Mouse (Mus musculus) frontal cortex, postnatal 14 days (tissue): ENCODE data around the gene Arhgap17.

Source experiments
- DNase-seq, 2 experiments: peaks; one replicate each; pipeline ENCODE4 v3.0.0; 2022; ENCODE audit warnings: low spot score in 2 of 2

Arhgap17 gene

DNA sequence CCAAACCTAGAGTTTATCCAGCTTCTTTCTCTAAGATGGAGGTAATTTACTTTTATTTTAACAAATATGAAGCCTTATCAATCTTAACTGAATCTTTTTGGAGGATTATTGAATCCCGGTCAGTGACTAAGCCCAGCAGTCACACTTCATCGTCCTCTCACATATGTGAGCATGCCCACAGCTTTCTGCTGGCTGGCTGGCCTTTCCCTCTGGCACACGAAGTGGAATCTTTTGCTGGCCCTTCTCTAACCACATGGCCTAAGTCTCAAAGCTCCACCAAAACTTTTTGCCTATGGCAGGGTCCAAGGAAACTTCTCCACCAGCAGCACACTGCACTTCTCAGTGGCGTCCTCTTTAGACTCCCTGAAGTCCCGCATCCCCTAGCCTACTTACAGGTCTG, 27.8 kb downstream of the Arhgap17 start:
- DNase-seq, result no peak

DNA sequence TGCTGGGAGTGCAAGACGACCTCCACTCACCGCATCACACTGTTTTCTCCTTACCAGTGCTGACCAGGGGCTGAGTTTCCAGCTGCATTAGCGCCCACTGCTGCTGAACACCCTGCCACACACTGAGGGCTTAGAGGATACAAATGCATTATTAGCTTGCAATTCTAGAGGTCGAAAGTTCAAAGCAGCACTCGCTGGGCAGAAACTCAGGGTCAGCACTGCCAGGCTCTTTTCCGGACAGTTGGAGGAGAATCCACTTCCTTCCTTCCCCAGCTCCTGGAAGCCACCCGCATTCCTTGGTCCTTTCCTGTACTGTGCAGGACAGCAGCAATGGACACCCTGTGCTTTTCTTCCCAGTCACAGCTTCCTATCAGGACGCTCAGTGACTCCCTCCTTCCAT, 31.4 kb downstream of the Arhgap17 start:
- DNase-seq, result no peak

DNA sequence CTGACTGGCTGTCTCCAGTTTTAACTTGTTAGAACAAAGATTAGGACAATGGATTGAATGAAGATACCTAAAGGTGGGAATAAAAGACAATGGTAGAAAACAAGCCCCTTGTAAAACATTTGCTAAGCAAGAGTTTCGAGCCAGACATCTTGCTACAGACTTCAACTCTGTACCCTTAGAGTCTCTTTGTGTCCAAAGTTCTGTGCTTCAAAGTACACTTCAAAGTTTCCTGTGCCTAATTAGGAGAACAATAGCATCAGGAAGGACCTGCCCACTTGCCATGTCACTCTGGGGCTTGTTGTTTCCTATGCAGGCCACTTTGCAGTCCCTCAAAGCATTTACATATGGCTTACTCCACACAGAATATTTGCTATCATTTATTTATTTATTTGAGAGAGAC, 33.4 kb downstream of the Arhgap17 start:
- DNase-seq, result no peak

DNA sequence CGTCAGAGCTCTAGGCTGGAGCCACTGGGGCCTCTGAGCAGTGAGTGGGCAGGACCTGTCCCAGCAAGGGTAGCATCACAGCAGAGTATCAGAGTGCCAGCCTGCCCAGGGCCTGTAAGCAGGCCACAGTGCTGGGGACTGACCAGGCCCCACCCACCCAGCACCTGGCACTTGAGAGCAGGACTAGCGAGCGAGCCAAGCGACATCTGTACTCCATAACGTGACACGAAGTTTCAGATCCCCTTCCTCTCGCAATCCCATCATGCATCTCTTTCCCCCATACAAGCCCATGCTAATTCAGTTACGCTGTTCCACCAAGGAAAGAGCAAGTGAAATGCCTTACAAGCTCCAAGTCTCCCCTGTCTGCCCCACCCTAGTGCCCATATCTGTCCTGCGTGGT, 39.2 kb downstream of the Arhgap17 start:
- DNase-seq, result no peak

DNA sequence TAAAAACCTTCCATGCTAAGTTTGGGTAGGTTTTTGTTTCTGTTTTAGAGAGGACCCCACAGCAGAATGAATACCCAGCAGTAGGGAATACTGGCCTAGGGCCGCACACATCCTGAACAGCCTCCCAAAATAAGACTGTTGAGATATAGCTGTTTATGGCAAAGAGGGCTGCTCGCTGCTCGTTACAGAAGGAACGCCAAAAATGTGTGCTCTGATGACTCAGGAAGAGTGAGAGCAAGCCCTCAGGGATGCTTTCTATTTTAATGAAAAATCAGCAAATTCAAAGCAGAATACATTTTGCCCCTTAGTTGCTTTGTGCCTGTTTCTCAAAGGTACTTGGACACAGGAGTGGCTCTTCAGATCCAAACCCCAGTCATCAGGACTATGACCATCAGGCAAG, 41.8 kb downstream of the Arhgap17 start:
- DNase-seq, result no peak

DNA sequence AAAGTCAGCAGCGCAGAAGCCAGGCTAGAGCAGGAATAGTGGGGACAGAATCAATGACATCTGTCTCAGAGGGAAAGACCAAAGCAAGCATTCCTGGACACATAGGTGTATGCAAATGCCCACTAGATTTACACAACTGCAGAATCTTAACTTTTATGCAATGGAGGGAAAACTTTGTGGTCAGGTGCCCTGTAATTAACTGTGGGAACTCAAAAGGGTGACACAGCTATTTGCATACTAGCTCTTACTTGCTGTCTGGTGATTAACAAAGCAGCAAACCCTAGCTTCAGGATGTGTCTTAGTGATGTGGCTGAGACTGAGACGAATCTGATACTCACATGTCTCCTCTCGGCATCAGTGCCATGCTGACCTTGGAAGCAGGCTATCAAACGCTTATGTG, 42.8 kb downstream of the Arhgap17 start:
- no peak for DNase-seq

DNA sequence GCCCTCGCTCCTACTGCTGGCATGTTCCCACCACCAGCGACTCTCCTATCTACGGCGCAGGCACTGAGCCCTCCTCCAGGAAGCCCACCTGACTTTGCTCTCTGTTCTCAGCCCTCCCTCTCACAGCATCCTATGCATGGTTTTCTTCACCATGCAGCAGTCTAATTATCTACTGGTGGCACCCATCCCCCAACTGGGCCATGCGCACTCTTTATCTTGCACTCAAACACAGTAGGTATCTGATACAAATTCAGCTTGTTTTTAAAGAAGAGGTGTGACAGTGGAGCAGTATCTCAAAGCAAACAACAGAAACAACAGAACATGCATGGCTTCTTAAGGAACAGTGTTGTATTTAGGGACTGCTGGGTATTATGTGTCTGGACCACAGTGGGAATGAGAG, 43.7 kb downstream of the Arhgap17 start:
- no peak for DNase-seq

DNA sequence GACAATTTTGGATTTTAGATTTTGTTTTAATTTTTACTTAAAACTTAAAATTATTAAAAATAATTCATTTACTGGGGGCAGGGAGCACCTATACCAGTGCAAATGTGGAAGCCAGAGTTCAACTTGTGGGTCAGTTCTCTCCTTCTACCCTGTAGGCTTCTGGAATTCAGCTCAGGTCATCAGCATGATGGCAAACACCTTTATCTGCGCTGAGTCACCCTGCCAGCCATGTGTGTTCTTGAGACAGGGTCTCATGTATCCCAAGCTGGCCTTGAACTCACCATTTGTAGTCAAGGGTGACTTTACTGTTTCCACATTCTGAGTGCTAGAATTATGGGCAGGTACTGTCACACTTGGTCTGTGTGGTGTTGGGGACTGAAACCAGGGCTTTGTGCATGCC, 45.6 kb downstream of the Arhgap17 start:
- DNase-seq, result no peak

DNA sequence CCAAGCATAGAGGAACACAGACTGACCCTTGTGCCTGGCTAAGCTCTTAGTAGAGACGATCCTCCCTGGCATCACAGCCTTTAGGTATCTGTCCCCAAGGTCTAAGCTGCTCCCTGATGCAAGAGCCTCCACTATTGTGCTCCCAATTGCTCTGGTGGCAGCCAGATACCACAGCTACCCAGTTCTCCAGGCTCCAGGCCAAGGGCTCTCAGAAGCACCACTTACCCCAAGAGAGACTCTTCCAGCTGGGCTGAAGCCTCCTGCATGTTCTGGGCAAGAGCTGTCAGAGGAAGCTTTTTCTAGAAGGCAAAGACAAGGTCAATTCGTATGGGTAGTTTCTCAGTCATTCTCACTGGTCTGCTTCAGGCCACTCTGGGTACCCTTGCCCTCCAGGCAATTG, 46.3 kb downstream of the Arhgap17 start:
- no peak for DNase-seq

DNA sequence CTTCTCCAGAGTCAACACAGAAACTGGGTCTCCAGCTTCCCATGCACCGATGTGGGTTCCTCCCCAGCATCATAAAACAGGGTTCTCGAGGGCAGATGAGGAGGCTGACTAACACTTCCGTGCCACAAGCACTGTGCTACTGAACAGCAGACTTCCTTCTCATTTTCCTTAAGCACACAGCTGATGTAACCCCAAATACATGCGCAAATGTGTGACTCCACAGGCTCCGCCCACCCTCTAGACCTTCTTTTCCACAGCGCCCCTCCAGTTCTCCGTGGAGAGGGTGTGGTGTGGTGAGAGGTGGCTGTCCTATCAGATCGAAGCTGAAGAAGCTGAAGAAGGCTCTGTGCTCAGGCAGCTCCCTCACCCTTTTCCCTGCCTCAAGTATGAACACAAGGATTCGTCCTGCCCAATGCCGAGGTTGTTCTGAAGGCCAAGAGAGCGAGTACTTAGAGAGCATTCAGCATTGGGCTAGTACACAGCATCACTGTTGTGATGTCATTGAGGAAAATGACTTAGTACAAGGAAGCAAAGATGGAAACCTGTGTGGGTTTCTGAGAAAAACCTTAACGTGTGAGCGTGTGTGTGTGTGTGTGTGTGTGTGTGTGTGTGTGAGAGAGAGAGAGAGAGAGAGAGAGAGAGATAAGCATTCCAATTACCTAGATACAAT, 47.1 kb downstream of the Arhgap17 start:
- no peak for DNase-seq

DNA sequence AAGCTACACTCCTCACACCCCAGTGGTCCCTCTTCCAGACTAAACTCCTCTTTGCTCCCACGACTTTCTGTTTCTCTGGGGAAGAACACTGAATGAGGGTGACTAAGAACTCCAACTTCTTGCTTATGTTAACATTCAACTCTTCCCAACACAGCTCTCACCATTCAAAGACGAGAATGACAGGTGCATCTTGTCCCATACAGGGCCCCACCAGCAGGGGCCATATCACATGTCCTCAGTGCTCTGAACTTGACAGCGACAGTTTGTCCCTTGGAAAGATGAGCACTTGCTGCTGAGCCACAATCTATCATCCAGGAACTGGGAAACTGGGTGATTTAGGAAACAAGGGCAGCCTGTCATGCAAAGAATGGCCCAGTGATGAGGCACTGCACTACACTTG, 57.0 kb downstream of the Arhgap17 start:
- no peak for DNase-seq

DNA sequence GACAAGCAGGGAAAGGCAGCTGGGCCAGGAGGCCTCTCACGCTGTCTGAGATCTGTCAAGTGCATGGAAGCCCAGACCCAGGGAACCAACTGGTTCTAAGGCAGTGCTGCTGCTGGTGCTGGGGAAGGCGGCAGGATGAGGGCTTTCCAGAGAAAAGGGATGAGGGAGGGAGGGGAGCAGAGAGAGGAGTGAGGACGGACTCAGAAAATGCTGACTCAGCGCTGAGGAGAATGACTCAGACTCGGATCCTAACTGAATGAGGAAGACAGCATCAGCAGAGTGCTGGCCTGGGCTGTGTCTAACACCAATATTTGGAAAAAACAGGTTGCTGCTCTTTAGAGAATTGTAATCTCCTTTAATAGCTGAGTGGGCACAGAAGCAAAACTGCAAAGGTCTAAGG, 57.9 kb downstream of the Arhgap17 start:
- no peak for DNase-seq

DNA sequence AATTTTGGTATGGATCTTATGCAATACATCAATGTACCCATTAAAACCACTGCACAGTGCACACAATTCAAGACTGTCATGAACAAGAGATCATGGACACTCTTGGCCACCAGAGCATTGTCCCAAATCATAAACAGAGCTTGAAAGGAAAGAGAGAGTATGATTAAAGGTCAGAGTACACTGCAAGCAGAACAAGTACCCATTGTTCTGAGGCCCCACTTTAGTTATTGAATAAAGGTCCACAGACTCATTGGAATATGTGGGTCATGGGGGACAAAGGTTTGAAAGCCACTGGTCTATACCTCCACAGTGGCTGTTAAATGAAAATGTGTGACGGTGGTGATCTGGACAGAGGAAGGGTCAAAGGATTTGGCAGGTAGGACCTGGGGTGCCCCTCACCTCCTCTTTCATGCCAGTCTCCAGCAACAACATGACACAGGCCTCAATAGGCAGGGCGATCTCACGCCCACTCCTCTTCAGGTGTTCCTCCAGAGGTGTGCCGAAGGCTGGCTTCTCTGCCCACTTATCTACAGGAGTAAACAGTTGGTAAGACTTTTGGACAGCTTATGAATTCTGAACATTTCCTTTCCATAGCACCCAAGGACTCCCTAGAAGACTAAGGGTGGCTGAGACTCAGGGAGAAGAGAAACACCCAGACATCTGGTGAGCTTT, 61.7 kb downstream of the Arhgap17 start:
- no peak for DNase-seq

DNA sequence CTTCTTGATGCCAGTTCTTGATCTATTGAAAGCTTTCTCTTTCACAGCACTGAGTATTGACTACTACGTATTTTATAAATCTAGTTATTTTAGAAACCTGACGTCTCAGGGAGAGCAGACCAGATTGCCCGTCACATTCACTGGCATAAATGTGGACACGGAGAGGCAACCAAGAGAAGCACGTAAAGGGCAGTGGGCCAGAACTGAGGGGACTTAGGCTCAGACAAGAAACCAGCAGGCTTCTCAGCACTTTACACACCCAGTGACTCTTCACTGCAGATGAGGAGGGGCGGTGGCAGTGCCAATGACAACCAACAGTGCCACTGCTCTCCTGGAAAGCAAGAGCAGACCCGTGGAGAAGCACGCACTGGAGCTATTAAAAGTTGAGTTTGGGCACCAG, 62.5 kb downstream of the Arhgap17 start:
- DNase-seq, result no peak

DNA sequence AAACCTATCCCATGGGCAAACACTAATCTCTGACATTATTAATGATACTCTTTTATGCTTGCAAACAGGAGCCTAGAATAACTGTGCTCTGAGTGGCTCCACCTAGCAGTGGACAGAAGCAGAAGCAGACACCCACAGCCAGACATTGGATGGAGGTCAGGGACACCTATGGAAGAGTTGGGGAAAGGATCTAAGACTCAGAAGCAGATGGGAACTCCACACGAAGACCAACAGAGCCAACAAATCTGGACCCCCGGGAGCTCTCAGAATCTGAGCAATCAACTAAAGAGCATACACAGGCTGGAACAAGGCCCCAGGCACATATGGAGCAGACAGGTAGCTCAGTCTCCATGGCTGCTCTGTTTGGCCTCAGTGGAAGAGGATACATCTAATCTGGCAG, 64.3 kb downstream of the Arhgap17 start:
- no peak for DNase-seq

DNA sequence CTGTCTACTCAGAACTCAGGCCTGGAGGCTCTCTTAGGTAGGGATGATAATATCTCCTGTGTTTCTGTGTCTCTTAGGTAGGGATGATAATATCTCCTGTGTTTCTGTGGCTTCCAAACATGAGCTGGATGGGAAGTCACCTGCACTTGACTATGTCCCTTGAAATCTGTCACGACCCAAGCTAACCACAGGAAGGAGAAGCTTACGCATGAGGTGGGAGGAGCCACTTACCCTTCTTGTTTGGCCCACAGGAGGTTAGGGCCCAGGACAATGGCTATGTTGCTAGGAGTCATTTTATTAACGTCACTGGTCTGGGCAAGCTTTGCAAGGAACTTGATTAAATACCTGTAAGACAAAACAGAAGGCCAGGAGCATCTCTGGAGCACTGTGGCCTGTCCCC, 69.5 kb downstream of the Arhgap17 start:
- no peak for DNase-seq

DNA sequence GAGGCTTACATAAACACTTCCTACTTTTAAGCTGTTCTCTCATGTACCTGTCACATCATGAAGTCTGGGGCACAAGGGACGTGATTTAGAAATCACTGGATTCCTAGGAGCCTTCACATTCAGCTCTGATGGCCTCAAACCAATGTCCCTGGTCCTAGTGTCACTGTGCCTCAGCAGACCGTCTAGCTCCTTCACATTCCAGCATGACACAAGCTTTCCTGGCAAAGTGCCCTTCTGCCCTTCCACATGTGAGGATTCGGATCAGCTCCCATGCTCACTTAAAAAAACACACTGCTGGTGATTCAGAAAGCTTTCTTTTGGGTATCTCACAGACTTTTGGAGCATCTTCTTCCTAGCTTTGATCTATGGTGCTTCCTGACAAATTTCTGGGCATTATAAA, 71.5 kb downstream of the Arhgap17 start:
- no peak for DNase-seq

DNA sequence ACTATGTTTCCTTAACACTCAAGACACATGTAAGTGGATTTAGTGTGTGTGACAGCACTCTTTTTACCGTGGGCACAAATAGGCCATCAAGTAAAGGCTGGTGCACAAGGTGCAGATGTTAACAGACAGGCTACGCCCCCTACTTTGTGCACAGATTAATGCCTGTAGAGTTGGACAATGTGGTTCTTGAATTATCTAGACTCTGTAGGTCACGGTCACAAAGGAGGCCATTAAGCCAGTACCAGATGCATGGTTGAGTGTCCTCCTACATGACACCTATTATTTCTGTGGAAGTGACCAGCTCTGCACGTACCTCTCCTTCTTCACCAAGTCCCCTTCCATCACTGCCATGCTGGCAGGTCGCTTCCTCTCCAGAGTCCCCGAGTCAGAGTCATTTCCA, 73.6 kb downstream of the Arhgap17 start:
- DNase-seq, result no peak

DNA sequence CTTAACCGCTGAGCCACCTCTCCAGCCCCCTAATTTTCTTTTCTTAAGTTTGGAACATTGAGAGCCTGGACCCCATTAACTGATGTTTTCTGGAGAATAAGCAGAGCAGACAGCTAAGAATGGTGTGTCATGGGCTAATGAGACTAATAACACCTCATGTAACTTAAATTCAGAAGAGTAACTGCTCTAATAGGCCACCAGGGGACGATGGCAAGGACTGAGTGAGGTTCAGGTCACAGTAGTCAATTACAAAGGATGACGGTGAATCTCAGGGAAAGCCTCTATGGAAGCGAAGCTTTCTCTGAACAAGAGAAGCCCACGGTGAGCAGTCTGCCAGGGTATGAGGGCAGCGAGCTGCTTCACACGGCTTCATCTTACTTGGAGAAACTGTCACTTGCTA, 74.3 kb downstream of the Arhgap17 start:
- no peak for DNase-seq

DNA sequence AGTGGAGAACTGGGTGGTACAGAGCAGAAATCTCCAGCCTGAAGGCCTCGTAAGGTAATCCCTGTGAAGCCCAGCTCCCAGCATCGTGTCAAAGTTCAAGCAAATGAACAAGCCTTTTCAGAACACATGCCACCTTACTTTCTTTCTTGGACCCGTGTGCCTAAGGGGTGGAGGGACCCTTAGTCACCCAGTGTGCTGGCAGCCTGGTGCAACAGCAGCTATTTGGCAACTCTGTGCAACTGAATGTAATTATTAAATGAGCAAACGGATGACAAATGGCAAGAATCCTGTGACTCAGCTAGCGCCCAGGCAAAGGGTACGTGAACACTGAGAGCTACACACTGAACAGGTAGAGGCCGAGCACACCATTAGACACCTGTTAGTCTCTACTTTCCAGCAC, 75.8 kb downstream of the Arhgap17 start:
- no peak for DNase-seq

DNA sequence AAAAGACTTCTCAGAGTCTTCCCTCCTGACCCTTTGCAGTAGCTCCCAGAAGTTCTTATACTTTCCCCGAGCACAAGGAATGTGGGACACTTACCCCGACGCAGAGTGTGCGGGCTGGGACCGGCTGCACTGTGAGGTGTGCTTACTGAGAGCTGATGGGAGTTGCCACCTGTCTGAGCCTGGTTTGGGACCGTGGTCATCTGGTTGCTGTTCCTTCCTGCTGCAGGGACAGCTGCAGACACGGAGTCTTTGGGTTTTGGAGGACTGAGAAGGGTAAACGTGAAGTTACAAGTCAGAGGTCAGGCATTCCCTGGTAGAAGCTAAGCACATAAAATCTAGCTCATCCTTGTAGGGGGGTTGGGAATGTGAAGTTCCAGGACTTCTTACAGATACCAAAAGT, 77.8 kb downstream of the Arhgap17 start:
- DNase-seq, result no peak

DNA sequence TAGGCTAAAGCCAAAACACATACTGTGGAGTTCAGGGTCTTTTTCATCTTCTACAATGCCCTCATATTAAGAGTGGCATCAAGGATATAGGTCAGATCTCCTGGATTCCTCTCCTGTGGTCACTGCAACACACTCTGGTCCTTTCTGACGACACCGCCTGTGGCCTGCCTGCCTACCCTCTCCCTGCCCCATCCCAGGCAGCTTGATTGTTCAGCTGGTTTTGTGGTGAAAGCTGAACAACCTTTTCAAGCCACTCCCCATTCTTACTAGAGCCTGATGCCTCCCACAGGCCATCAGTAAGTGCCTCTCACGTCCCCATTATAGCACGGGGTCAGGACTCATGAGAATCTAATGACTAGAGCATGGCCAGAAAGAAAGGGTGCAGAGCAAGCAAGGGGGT, 80.5 kb downstream of the Arhgap17 start:
- DNase-seq, result no peak

DNA sequence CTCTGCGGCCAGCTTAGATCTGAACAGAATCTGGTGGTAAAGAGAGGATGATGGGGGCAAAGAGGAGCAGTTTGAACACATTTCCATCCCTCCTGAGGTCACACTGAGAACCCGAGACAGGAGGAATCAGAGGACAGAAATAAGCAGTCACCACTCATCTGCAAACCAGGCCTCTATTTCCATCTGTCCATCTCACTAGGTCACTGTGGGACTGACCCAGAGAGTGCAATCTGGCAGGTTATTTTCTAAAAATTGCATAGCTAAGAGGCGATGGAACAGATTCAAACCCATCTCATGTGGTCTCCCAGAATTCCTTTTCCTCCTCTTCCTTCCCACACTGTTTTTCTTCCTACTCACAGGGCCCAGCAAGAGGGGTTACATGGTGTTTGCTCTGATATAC, 81.8 kb downstream of the Arhgap17 start:
- DNase-seq, result no peak

DNA sequence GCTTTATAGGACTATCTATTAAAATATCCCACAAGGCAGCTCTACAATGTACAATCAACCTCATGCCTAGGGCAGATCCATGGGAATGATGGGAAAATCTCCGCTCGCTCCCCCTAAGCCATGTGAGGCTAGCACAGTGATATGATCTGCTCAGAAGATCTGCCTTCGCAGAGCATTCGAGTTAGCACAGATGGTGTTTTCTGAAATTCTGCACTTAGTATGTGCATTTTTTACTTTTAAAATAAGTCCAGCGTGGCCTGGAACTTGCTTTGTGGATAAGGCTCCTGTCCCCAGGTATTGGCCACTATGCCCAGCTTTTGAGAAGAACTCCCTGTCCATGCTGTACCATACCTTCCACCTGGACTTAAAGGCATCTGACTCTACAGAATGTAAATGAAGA, 83.8 kb downstream of the Arhgap17 start:
- DNase-seq, result no peak
